Mouse (Mus musculus): ENCODE data around the gene Eipr1. TPM values are rescaled to one million over a fixed set of nuclear protein-coding genes. Genes with fewer than 3 reads are reported as not detected.
"Not testable (repeated sequence)": the region's sequence is repeated elsewhere in the genome, so short reads cannot be mapped to it uniquely, and the experiment has no call there.

Gene Eipr1
- 10 to 100 TPM; 41.9 to 47.9 TPM for total RNA-seq (2021)
- long read RNA-seq, experiment 1, full-length matches to known transcripts, result 60 of 67 reads
- long read RNA-seq, experiment 1, partial matches to known transcripts, result 0 of 67 reads
- long read RNA-seq, experiment 1, other reads (novel, unspliced or antisense), result 7 of 67 reads
- long read RNA-seq, experiment 2, full-length matches to known transcripts, result 69 of 83 reads
- long read RNA-seq, experiment 2, partial matches to known transcripts, result 7 of 83 reads
- long read RNA-seq, experiment 2, other reads (novel, unspliced or antisense), result 7 of 83 reads

- DNase-seq (ENCODE audit: low spot score in 2 of 2), result peak; percentile 85 to 95
Measured at GRCm38 (mm10) chr12:28751508-28752263, at the start of gene Eipr1. TSS of gene Eipr1 (plus strand) at chr12:28751803.

GRCm38 (mm10) chr12:28704381-28704780, 47.2 kb upstream of the Eipr1 start:
- DNase-seq (ENCODE audit: low spot score in 2 of 2), result no peak

GRCm38 (mm10) chr12:28705204-28705603, 46.4 kb upstream of the Eipr1 start:
- no peak for DNase-seq (ENCODE audit: low spot score in 2 of 2)

GRCm38 (mm10) chr12:28708154-28708553, 43.4 kb upstream of the Eipr1 start:
- DNase-seq (ENCODE audit: low spot score in 2 of 2), result no peak

GRCm38 (mm10) chr12:28710566-28711185, 40.9 kb upstream of the Eipr1 start:
- peak in 1 of 2 experiments; percentile 56 for DNase-seq (ENCODE audit: low spot score in 2 of 2)

GRCm38 (mm10) chr12:28714822-28715632, 36.6 kb upstream of the Eipr1 start:
- no peak for DNase-seq (ENCODE audit: low spot score in 2 of 2)

GRCm38 (mm10) chr12:28717066-28717465, 34.5 kb upstream of the Eipr1 start:
- no peak for DNase-seq (ENCODE audit: low spot score in 2 of 2)

GRCm38 (mm10) chr12:28718106-28718505, 33.5 kb upstream of the Eipr1 start:
- no peak for DNase-seq (ENCODE audit: low spot score in 2 of 2)

- no peak for DNase-seq (ENCODE audit: low spot score in 2 of 2)
Measured at GRCm38 (mm10) chr12:28724366-28724765, 27.2 kb upstream of the Eipr1 start.

GRCm38 (mm10) chr12:28726204-28726603, 25.4 kb upstream of the Eipr1 start:
- DNase-seq (ENCODE audit: low spot score in 2 of 2), result no peak

GRCm38 (mm10) chr12:28727061-28727460, 24.5 kb upstream of the Eipr1 start:
- DNase-seq (ENCODE audit: low spot score in 2 of 2), result no peak

GRCm38 (mm10) chr12:28732631-28733030, 19.0 kb upstream of the Eipr1 start:
- DNase-seq (ENCODE audit: low spot score in 2 of 2), result no peak

GRCm38 (mm10) chr12:28733520-28734245, 17.9 kb upstream of the Eipr1 start:
- not testable (repeated sequence) for DNase-seq (ENCODE audit: low spot score in 2 of 2)

GRCm38 (mm10) chr12:28734271-28734670, 17.3 kb upstream of the Eipr1 start:
- no peak for DNase-seq (ENCODE audit: low spot score in 2 of 2)

- DNase-seq (ENCODE audit: low spot score in 2 of 2), result no peak
Measured at GRCm38 (mm10) chr12:28735293-28735692, 16.3 kb upstream of the Eipr1 start.

GRCm38 (mm10) chr12:28743328-28743727, 8.3 kb upstream of the Eipr1 start:
- no peak for DNase-seq (ENCODE audit: low spot score in 2 of 2)

- DNase-seq (ENCODE audit: low spot score in 2 of 2), result peak; percentile 75 to 88
Measured at GRCm38 (mm10) chr12:28750021-28750633, 1.5 kb upstream of the Eipr1 start, which contains the start of gene Trappc12. TSS of gene Trappc12 (minus strand) at chr12:28750472.

GRCm38 (mm10) chr12:28750876-28751275, 727 bp upstream of the Eipr1 start:
- no peak for DNase-seq (ENCODE audit: low spot score in 2 of 2)

GRCm38 (mm10) chr12:28756019-28756418, 4.4 kb downstream of the Eipr1 start:
- DNase-seq (ENCODE audit: low spot score in 2 of 2), result no peak

- DNase-seq (ENCODE audit: low spot score in 2 of 2), result no peak
Measured at GRCm38 (mm10) chr12:28769953-28770352, 18.4 kb downstream of the Eipr1 start.
